Mouse (Mus musculus): ENCODE measurements around the gene Spen. TPM values are rescaled to one million over a fixed set of nuclear protein-coding genes. Genes with fewer than 3 reads are reported as not detected.

Spen gene
- total RNA-seq, 2 experiments from 2014 or later = 27.0 to 28.6 TPM

GRCm38 (mm10) chr4:141472641-141473321 is 65.6 kb downstream of the Spen start:
- DNase-seq = no peak

- DNase-seq = no peak
These were observed 66.9 kb downstream of the Spen start for GRCm38 (mm10) chr4:141471491-141471890.

GRCm38 (mm10) chr4:141469343-141469742 is 69.1 kb downstream of the Spen start:
- DNase-seq = no peak

- no peak for DNase-seq
These were observed 69.8 kb downstream of the Spen start for GRCm38 (mm10) chr4:141468576-141468975.

- no peak for DNase-seq
These were observed 70.8 kb downstream of the Spen start for GRCm38 (mm10) chr4:141467581-141467927.

GRCm38 (mm10) chr4:141466844-141467580 is 71.4 kb downstream of the Spen start:
- no peak for DNase-seq

GRCm38 (mm10) chr4:141466289-141466795 is 72.1 kb downstream of the Spen start:
- DNase-seq = no peak

- DNase-seq = no peak
These were observed 72.7 kb downstream of the Spen start for GRCm38 (mm10) chr4:141465512-141466288.

- DNase-seq = no peak
These were observed 73.7 kb downstream of the Spen start for GRCm38 (mm10) chr4:141464722-141465121.

GRCm38 (mm10) chr4:141463472-141463871 is 74.9 kb downstream of the Spen start:
- no peak for DNase-seq

GRCm38 (mm10) chr4:141461576-141461975 is 76.8 kb downstream of the Spen start:
- no peak for DNase-seq

- no peak for DNase-seq
These were observed 77.3 kb downstream of the Spen start for GRCm38 (mm10) chr4:141461088-141461487.

- no peak for DNase-seq
These were observed 77.9 kb downstream of the Spen start for GRCm38 (mm10) chr4:141460481-141460880.

GRCm38 (mm10) chr4:141459766-141460165 is 78.6 kb downstream of the Spen start:
- no peak for DNase-seq

- DNase-seq = no peak
These were observed 79.5 kb downstream of the Spen start for GRCm38 (mm10) chr4:141458888-141459287.

- DNase-seq = peak; percentile 53 to 76
These were observed 80.2 kb downstream of the Spen start for GRCm38 (mm10) chr4:141458236-141458635.

GRCm38 (mm10) chr4:141456193-141456938 is 82.0 kb downstream of the Spen start:
- no peak for DNase-seq

GRCm38 (mm10) chr4:141455526-141455925 is 82.9 kb downstream of the Spen start:
- DNase-seq = no peak

GRCm38 (mm10) chr4:141454581-141455350 is 83.6 kb downstream of the Spen start:
- peak in 1 of 2 experiments; percentile 46 for DNase-seq

GRCm38 (mm10) chr4:141451916-141452450 is 86.4 kb downstream of the Spen start:
- DNase-seq = peak in 1 of 2 experiments; percentile 43

GRCm38 (mm10) chr4:141451251-141451650 is 87.1 kb downstream of the Spen start:
- no peak for DNase-seq

All from heart, adult 18-20 months (tissue).